Mouse (Mus musculus) bone marrow, adult 2 months (tissue): ENCODE measurements at regions not wholly inside any gene's neighbourhood (a gene's known extent, or its start where the extent isn't known, plus 50 kb on each side); places are given as distances from the start of the nearest gene placed in this dataset.

Experiments used
- CTCF ChIP-seq: fragments of 200-500 bp; IDR thresholded peaks from 2 replicates; pipeline ENCODE4 v1.5.1; 2011; ENCODE audit warnings: low read length, control low read depth; ENCODE audit not compliant: control insufficient read depth, insufficient read depth
- POLR2A ChIP-seq: fragments of 200-500 bp; IDR thresholded peaks from 2 replicates; pipeline ENCODE4 v1.6.1; 2011; ENCODE audit warnings: low read depth, mild to moderate bottlenecking, control low read depth, low read length, borderline replicate concordance; ENCODE audit not compliant: control insufficient read depth

- no peak for TF ChIP-seq POLR2A
- no peak for TF ChIP-seq CTCF
Observed at GRCm38 (mm10) chr7:125354211-125354610, 90.3 kb upstream of the Kdm8 start.
